Mouse (Mus musculus) forebrain, embryonic 11.5 days (tissue): Measurements from ENCODE around the gene Tra2b. TPM values are rescaled to one million over a fixed set of nuclear protein-coding genes. Genes with fewer than 3 reads are reported as not detected.
"Not testable (repeated sequence)": the region's sequence is repeated elsewhere in the genome, so short reads cannot be mapped to it uniquely, and the experiment has no call there.

ENCODE experiments used
- ATAC-seq: fragments of 200-750 bp; cut with Nextera tagmentation; replicated peaks from 2 replicates; pipeline ENCODE4 v1.8.0; 2017; ENCODE audit warnings: moderate TSS enrichment; ENCODE audit not compliant: low FRiP score
- DNase-seq: peaks from one replicate; pipeline ENCODE4 v3.0.0-alpha.2; 2017; ENCODE audit warnings: low spot score
- H3K27ac ChIP-seq: fragments of 300-500 bp; sonication (generic); 2 replicates; pipeline ENCODE4 v1.5.1; 2014; ENCODE audit warnings: low read depth, low read length
- H3K27me3 ChIP-seq: fragments of 300-500 bp; sonication (generic); 2 replicates; pipeline ENCODE4 v1.6.1; 2014; ENCODE audit warnings: mild to moderate bottlenecking, low read length, mixed read lengths; ENCODE audit not compliant: control insufficient read depth, insufficient read depth
- H3K36me3 ChIP-seq: fragments of 300-500 bp; sonication (generic); 2 replicates; pipeline ENCODE4 v1.6.1; 2014; ENCODE audit warnings: mild to moderate bottlenecking, low read length, moderate library complexity, mixed read lengths; ENCODE audit not compliant: control insufficient read depth, insufficient read depth
- H3K4me1 ChIP-seq: fragments of 300-500 bp; sonication (generic); replicated peaks from 2 replicates; pipeline ENCODE4 v1.6.1; 2014; ENCODE audit warnings: low read length, mixed read lengths; ENCODE audit not compliant: control insufficient read depth, insufficient read depth
- H3K4me2 ChIP-seq: fragments of 300-500 bp; sonication (generic); 2 replicates; pipeline ENCODE4 v1.6.1; 2014; ENCODE audit warnings: low read depth, mild to moderate bottlenecking, low read length, moderate library complexity, mixed read lengths; ENCODE audit not compliant: severe bottlenecking
- H3K4me3 ChIP-seq: fragments of 300-500 bp; sonication (generic); 2 replicates; pipeline ENCODE4 v1.5.1; 2014; ENCODE audit warnings: low read depth, low read length
- H3K9ac ChIP-seq: fragments of 300-500 bp; sonication (generic); 2 replicates; pipeline ENCODE4 v1.6.1; 2014; ENCODE audit warnings: low read length
- H3K9me3 ChIP-seq: fragments of 300-500 bp; sonication (generic); 2 replicates; pipeline ENCODE4 v1.6.1; 2016; ENCODE audit warnings: low read length, mixed read lengths; ENCODE audit not compliant: control insufficient read depth
- WGBS: fragments of 180-500 bp; shearing (Covaris S2); extraction: QIAGEN DNeasy Blood & Tissue Kit; methylation state at CpG from one replicate; pipeline ENCODE4 v1.1.7; 2014; 5-methylcytosine and 5-hydroxymethylcytosine counted together
- polyA plus RNA-seq: library from polyadenylated mRNA; unstranded; fragments of >200 nt; fragmentation: Nextera tagmentation; extraction: Ambion mirVana; gene quantifications from 2 replicates; pipeline ENCODE4 v1.2.1, GENCODE M21; 2014

Tra2b gene
- 484 and 514 TPM in 2 replicates for polyA plus RNA-seq

GRCm38 (mm10) chr16:22265849-22266376 lies at the start of gene Tra2b:
Gene Tra2b, minus strand, starts transcription at chr16:22266005.
- Histone ChIP-seq H3K4me1 (no peaks in the 10 kb centered on the region), H3K4me3 (peak within 1 kb of the TSS; percentile 98), H3K9me3 (no peaks in the 10 kb centered on the region; the same call in 1 of the 2 replicates), H3K27ac (peak within 1 kb of the TSS; percentile 94), H3K36me3 (no peaks in the 10 kb centered on the region), H3K4me2 (peak within 1 kb of the TSS; percentile 58), H3K9ac (peak within 1 kb of the TSS; percentile 99), H3K27me3 (no peaks in the 10 kb centered on the region)
- DNase-seq (peak; percentile 99), ATAC-seq (peak; percentile 98)
- WGBS, result under 1% methylated on average over 36 of the region's 38 CpGs

DNA sequence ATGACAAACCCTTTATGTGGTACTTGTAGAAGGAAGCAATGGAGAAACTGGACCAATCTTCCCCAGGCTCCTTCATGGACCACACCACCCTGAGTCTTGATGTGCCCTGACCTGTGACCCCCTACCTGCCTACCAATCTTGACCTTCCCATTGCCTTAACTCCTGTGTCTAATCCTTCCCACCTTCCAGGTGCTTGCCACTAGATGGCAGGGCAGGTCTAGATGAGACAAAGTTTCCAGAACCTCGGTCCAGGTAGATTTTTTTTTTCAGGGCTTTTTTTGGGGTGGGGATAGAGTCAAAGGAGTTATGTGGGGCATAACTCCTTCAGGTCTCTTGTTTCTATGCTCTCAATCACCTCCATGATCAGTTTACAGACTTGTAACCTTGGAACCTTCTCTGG lies 44.8 kb upstream of the Tra2b start:
- ATAC-seq (no peak), DNase-seq (no peak)
- 30% methylated on average over 1 of the region's 1 CpGs for WGBS
- H3K4me3 ChIP-seq, result no peak overlapping the region
- H3K4me2 ChIP-seq, result no peak overlapping the region
- no peaks in the 10 kb centered on the region for H3K4me1 ChIP-seq
- no peak overlapping the region for H3K9ac ChIP-seq
- no peaks in the 10 kb centered on the region for H3K27me3 ChIP-seq
- H3K9me3 ChIP-seq, result no peaks in the 10 kb centered on the region
- H3K27ac ChIP-seq, result no peak overlapping the region
- H3K36me3 ChIP-seq, result no peaks in the 10 kb centered on the region

- no peaks in the 10 kb centered on the region for H3K36me3 ChIP-seq
- H3K9me3 ChIP-seq, result no peaks in the 10 kb centered on the region
- H3K4me2 ChIP-seq, result no peak overlapping the region
- WGBS, result 45% methylated on average over 5 of the region's 5 CpGs
- ATAC-seq (0 out of 2 replicates have a peak, but pooled peaks have one; percentile 44), DNase-seq (peak; percentile 82)
- no peaks in the 10 kb centered on the region for H3K27me3 ChIP-seq
- H3K27ac ChIP-seq, result no peak overlapping the region
- H3K9ac ChIP-seq, result no peak overlapping the region
- no peak overlapping the region for H3K4me3 ChIP-seq
- H3K4me1 ChIP-seq, result no peaks in the 10 kb centered on the region
Measured at GRCm38 (mm10) chr16:22302606-22303005, 36.8 kb upstream of the Tra2b start.

DNA sequence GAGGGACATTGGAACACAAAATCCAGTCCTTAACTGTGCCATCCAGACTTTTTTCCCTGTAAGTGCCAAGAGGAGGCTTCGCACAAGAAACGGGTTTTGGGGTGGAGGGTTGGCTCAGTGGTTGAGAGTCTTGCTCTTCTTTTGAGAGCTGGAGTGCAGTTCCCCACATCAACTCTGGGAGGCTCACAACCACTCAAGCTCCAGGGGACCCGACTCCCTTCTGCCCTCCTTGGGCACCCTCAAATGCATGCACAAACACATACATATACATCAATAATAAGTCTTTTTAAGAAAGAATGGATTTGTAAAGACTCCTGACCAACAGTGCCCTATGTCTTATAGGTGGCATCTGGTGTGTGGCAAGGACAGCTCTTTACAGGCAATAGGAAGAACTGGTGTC lies 35.6 kb upstream of the Tra2b start:
- Histone ChIP-seq H3K4me3 (no peak overlapping the region), H3K9me3 (no peaks in the 10 kb centered on the region), H3K9ac (no peak overlapping the region), H3K27ac (no peak overlapping the region), H3K4me1 (no peaks in the 10 kb centered on the region), H3K36me3 (no peaks in the 10 kb centered on the region), H3K27me3 (no peaks in the 10 kb centered on the region), H3K4me2 (no peak overlapping the region)
- ATAC-seq (no peak), DNase-seq (no peak)
- 79% methylated on average over 3 of the region's 3 CpGs for WGBS

- Histone ChIP-seq H3K27me3 (no peaks in the 10 kb centered on the region), H3K4me2 (no peak overlapping the region), H3K4me3 (no peak overlapping the region), H3K4me1 (no peaks in the 10 kb centered on the region), H3K9me3 (no peaks in the 10 kb centered on the region), H3K9ac (no peak overlapping the region), H3K36me3 (no peaks in the 10 kb centered on the region), H3K27ac (no peak overlapping the region)
- 81% methylated on average over 6 of the region's 6 CpGs for WGBS
- ATAC-seq, result no peak
- DNase-seq, result no peak
Measured at GRCm38 (mm10) chr16:22296901-22297300, 31.1 kb upstream of the Tra2b start.

GRCm38 (mm10) chr16:22294812-22295211 lies 29.0 kb upstream of the Tra2b start:
- H3K9ac ChIP-seq, DNase-seq, H3K27ac ChIP-seq, H3K27me3 ChIP-seq, ATAC-seq, H3K4me3 ChIP-seq, H3K4me2 ChIP-seq, H3K9me3 ChIP-seq, H3K4me1 ChIP-seq, H3K36me3 ChIP-seq: not testable (repeated sequence)
- 96% methylated on average over 14 of the region's 14 CpGs for WGBS

DNA sequence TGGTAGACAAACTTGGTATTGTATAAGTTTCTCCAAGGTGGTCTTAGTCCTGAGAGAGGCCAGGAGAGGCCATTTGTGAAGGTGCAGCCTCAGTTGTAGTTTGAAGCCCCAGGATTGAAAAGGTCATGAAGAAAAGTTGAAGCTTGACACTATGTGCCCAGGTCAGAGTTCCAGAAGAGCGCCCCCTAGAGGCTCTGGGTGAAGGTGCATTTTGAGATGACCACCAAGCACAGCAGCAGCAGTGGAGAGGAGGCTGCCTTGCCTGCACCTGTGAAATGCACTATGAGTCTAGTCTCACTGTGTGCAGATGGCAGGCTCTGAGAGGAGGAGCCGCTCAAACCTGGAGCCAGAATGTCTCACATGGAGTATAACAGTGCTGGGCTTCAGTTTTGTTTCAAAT lies 27.8 kb upstream of the Tra2b start:
- WGBS, result 57% methylated on average over 2 of the region's 2 CpGs

DNA sequence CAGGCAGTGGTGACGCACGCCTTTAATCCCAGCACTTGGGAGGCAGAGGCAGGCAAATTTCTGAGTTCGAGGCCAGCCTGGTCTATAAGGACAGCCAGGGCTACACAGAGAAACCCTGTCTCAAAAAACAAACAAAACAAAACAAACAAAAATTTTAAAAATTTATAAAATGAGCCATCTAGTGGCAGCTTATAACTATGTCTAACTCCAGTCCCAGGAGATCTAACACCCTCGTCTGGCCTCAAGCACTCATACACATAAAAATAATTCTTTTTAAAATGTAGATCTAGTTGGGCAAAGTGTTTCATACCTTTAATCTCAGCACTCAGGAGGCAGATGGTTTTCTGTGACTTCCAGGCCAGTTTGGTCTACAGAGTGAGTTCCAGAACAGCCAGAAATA lies 26.6 kb upstream of the Tra2b start:
- Histone ChIP-seq H3K9ac (no peak overlapping the region), H3K27ac (no peak overlapping the region), H3K4me3 (no peak overlapping the region), H3K4me2 (no peak overlapping the region), H3K4me1 (no peaks in the 10 kb centered on the region), H3K27me3 (no peaks in the 10 kb centered on the region), H3K9me3 (no peaks in the 10 kb centered on the region; the same call in 1 of the 2 replicates), H3K36me3 (no peaks in the 10 kb centered on the region)
- WGBS, result 88% methylated on average over 4 of the region's 4 CpGs
- ATAC-seq, result no peak
- no peak for DNase-seq

More for the DNA sequence above, 27.8 kb upstream of the Tra2b start:
- no peak for DNase-seq
- no peaks in the 10 kb centered on the region for H3K4me1 ChIP-seq
- no peaks in the 10 kb centered on the region; the same call in 1 of the 2 replicates for H3K9me3 ChIP-seq
- H3K4me2 ChIP-seq, result no peak overlapping the region
- no peak overlapping the region for H3K4me3 ChIP-seq
- H3K27ac ChIP-seq, result no peak overlapping the region
- ATAC-seq, result no peak
- no peaks in the 10 kb centered on the region for H3K27me3 ChIP-seq
- H3K36me3 ChIP-seq, result no peaks in the 10 kb centered on the region
- no peak overlapping the region for H3K9ac ChIP-seq

- WGBS, result 39% methylated on average over 2 of the region's 2 CpGs
- no peak for DNase-seq
Measured at GRCm38 (mm10) chr16:22289643-22290042, 23.8 kb upstream of the Tra2b start.

More at GRCm38 (mm10) chr16:22289643-22290042, 23.8 kb upstream of the Tra2b start:
- no peak for ATAC-seq
- no peak overlapping the region for H3K9ac ChIP-seq
- no peaks in the 10 kb centered on the region for H3K27me3 ChIP-seq
- no peaks in the 10 kb centered on the region for H3K36me3 ChIP-seq
- H3K4me2 ChIP-seq, result no peak overlapping the region
- H3K4me1 ChIP-seq, result no peaks in the 10 kb centered on the region
- no peak overlapping the region for H3K27ac ChIP-seq
- no peaks in the 10 kb centered on the region; the same call in 1 of the 2 replicates for H3K9me3 ChIP-seq
- no peak overlapping the region for H3K4me3 ChIP-seq
